Mouse (Mus musculus) embryonic fibroblast, embryonic 13.5 days (primary cell): ENCODE measurements around the gene Mmp27. TPM values are rescaled to one million over a fixed set of nuclear protein-coding genes. Genes with fewer than 3 reads are reported as not detected.
A peak's percentile ranks its signal among the peaks of the same experiment; 100 is the strongest.

Experiments used
- H3K27ac ChIP-seq: 2 replicates; pipeline ENCODE4 v1.5.1; 2012; ENCODE audit warnings: low read length, control low read depth, inconsistent platforms; ENCODE audit not compliant: insufficient read depth
- H3K4me1 ChIP-seq: 2 replicates; pipeline ENCODE4 v1.6.1; 2011; ENCODE audit warnings: low read length; ENCODE audit not compliant: control insufficient read depth, insufficient read depth
- H3K4me3 ChIP-seq: 2 replicates; pipeline ENCODE4 v1.5.1; 2011; ENCODE audit warnings: mild to moderate bottlenecking, control low read depth, low read length; ENCODE audit not compliant: insufficient read depth
- CTCF ChIP-seq: IDR thresholded peaks from 2 replicates; pipeline ENCODE4 v1.5.1; 2011; ENCODE audit warnings: mild to moderate bottlenecking, control low read depth, low read length, moderate library complexity, borderline replicate concordance; ENCODE audit not compliant: insufficient read depth
- POLR2A ChIP-seq: IDR thresholded peaks from 2 replicates; pipeline ENCODE4 v1.6.1; 2011; ENCODE audit warnings: low read depth, mild to moderate bottlenecking, control low read depth, low read length, moderate library complexity
- polyA plus RNA-seq: library from polyadenylated mRNA; stranded (reverse); fragments of >200 nt; gene quantifications from 2 replicates; pipeline ENCODE4 v1.2.4, GENCODE M21; 2011; ENCODE audit warnings: low read depth; ENCODE audit not compliant: missing spikeins, insufficient read length

Mmp27 gene
- polyA plus RNA-seq, 1 experiment: not detected

DNA sequence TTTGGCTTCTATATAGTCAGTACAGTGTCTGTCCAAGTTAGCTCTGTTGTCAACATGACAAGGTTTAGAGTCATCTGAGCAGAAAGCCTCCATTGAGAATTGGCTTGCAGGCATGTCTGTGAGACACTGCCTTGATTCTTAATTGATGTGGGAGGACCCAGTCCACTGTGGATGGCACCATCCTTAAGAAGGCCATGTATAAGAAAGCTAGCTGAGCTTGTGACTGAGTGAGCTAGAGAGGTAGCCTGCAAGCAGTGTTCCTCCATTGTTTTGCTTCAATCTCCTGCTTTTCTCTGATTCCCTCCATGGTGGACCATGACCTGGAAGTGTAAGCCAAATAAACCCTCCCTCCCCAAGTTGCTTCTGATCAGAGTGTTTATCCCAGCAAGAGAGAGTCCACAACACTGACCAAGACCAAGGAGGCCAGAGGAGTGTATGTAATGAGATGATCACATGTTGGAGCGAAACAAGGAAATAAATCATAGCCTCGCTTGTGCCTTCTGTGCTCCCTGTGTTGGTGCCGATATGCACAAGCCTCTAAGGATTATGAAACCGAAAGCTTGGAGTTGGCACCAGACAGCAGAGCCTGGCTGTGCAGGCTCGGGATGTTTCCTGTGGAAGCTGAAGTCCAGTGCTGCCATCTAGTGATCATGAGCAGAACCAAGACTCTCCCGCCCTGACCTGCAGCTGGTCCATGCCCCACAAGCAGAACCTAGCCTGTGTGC, 23.8 kb downstream of the Mmp27 start:
- Histone ChIP-seq H3K4me1 (0 out of 2 replicates have a peak, but pooled peaks cover 3% of the 10 kb centered on the region), H3K27ac (no peak overlapping the region), H3K4me3 (peak overlapping the region; percentile 36)
- TF ChIP-seq CTCF: peak; percentile 84
- no peak for TF ChIP-seq POLR2A

DNA sequence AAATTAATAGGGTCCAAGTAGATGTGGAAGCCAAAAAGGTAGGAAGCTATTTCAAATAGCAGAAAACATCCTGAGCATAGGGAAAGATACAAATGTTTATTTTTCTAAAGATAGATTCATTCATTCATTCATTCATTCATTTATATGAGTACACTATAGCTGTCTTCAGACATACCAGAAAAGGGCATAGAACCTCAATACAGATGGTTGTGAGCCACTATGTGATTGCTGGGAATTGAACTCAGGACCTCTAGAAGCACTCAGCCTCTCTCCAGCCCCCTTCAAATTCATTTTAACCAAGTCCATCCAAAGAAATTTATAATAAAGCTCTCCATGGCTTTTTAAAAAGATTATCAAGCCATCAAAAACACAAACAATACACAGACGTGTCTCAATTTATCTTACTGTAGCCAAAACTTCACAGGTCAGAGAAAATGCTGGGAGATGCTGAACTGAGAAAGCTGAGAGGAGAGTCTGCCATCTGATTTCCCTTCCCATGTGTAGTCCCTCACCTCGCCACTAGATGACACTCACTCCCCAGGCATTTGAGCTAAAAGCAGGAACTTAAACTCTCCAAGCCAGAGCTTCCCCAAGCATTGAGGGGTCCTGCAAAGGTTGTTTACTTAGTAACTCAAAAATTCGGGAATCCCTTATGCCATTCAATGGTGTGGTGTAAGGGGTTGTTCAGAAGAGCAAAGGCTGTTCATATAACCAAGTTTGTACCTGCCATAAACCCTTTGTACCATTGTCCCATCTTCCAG, 32.0 kb downstream of the Mmp27 start:
- Histone ChIP-seq H3K4me3 (no peak overlapping the region), H3K4me1 (no peaks in the 10 kb centered on the region), H3K27ac (no peak overlapping the region)
- peak; percentile 50; the same call in 1 of the 2 replicates for TF ChIP-seq CTCF
- no peak for TF ChIP-seq POLR2A

DNA sequence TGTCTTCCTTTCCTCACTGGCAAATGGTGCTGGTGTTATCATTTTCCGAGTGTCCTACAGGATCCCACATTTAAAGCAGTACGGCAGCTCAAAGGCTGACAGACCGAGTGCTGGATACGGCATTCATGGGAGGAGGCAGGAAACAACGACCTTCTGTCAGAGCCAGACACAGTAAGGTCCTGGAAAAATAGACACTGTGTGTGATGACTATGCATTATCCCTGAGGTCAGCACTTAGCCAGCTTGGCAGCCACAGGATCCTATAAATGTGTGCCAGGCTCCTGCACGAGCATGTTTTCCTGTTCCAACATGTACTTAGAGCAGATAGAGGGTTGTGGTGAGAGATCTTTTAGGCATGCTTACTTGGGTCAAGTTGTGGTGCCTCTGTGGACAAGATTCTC, 32.8 kb downstream of the Mmp27 start:
- Histone ChIP-seq H3K4me3 (no peak overlapping the region), H3K4me1 (no peaks in the 10 kb centered on the region), H3K27ac (no peak overlapping the region)
- TF ChIP-seq POLR2A (no peak), CTCF (no peak)

DNA sequence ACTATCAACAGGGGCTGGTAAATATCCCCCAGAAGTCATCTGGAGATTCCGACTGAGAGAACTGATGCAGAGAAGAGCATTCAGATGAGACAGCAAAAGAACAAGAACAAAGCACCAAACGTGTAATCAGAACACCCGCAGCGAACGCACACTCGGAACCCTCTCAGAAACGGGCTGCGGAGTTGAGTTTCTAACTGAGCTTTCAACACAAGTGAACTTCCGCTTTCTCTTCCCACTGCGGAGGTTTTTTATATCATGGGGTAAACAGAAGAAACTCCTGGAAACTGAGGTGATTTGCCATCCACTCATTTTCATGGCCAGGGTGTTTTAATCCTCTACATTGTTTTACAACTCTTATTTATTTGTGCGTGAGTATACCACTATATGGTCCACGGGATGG, 34.4 kb downstream of the Mmp27 start:
- Histone ChIP-seq H3K4me1 (no peaks in the 10 kb centered on the region), H3K4me3 (no peak overlapping the region), H3K27ac (no peak overlapping the region)
- TF ChIP-seq CTCF (no peak), POLR2A (no peak)

DNA sequence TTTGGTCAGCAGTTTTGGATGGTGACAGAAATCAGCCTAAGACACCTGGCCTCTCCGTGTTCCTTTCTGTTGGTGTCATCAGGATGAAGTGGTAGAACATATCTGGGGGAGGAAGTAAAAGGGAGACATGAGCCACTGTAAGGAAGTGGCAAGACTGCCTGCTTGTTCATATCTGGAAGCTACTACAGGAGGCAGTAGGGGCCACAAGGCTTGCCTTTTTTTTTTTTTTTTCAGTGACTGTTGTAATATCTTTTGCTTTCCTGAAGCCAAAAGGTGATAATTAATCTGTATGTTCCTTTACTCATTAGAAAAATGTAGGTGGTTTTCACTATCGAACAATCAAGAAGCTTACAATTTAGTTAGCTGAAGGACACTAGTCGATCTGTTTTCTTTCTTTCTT, 51.4 kb downstream of the Mmp27 start:
- Histone ChIP-seq H3K27ac (no peak overlapping the region), H3K4me1 (no peaks in the 10 kb centered on the region), H3K4me3 (no peak overlapping the region)
- TF ChIP-seq POLR2A (no peak), CTCF (no peak)

DNA sequence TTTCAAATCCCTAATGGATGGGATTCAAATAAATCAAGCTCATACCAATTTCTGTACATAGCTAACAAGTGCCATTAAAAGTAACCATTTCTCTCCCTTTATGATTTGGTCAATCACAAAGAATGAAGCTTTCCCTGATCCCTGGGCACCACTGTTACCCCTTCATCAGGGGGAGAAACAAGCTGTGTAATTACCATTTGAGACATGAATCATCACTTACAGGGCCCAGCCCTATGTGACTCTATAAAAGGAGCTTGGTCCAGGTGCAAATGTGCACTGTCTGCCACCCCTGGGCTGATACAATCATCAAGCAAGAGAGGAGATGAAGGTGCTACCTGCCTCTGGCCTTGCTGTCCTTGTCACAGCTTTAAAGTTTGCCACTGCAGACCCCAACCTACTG, 56.7 kb downstream of the Mmp27 start, which contains the start of gene Mmp20:
Gene Mmp20 (plus strand): TSS at position 301 of the 400 bp plus-strand sequence.
- H3K27ac ChIP-seq: no peak within 1 kb of the TSS
- no peaks in the 10 kb centered on the region for H3K4me1 ChIP-seq
- no peak for TF ChIP-seq CTCF
- TF ChIP-seq POLR2A: no peak
- H3K4me3 ChIP-seq: no peak within 1 kb of the TSS

Other genes with a start within 250 kb of the Mmp27 start
- gene Mmp12, start 227.0 kb upstream of the Mmp27 start, polyA plus RNA-seq: 0.55 and 2.9 TPM in 2 replicates
- gene Mmp1b, start 183.3 kb upstream of the Mmp27 start, polyA plus RNA-seq: not detected in 2 replicates
- gene Mmp3, start 125.6 kb upstream of the Mmp27 start, polyA plus RNA-seq: 15.5 and 16.4 TPM in 2 replicates
- 0.52 TPM in 1 of 2 replicates, not detected in the other for gene Mmp10, start 69.0 kb upstream of the Mmp27 start, polyA plus RNA-seq
- not detected in 2 replicates for gene Mmp8, start 12.9 kb upstream of the Mmp27 start, polyA plus RNA-seq
- not detected in 2 replicates for gene Mmp20, start 56.8 kb downstream of the Mmp27 start, polyA plus RNA-seq
- gene Mmp7, start 120.7 kb downstream of the Mmp27 start, polyA plus RNA-seq: not detected in 2 replicates
- gene Tmem123, start 192.6 kb downstream of the Mmp27 start, polyA plus RNA-seq: 144 and 171 TPM in 2 replicates